7 mouse cellular contexts compared by ENCODE assay signal in the genomic region with DNA sequence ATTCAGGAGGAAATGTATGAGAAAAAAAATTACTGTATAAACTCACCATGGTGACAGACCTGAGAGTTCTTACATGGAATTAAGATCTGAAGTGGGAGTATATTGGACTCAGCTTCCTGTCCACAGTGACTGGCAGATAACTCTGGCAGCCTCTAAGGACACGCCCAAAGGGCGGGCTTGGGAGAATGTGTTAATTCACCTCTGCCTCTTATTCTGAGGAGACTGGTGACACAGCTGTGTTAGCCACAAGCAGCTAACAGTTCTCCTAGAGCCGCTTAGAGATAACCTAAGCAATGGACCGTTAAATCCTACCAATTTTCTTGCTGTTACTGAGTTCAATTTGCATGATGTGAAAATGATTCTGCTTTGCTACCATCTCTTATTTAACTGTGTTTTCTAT.
DNase-seq lines count a peak whose midpoint lies in the region; ATAC-seq lines count a peak whose summit lies in the region.

No protein-coding gene starts in this region.

- ATAC-seq in erythroid progenitor cell, adult 5-6 weeks (replicated peaks; ENCODE audit: low FRiP score, poor library complexity, severe bottlenecking): peak; percentile 88

- DNase-seq in 416B (ENCODE audit: low read depth): peak; percentile 96
- peak; percentile 19 to 23 for DNase-seq in B cell, adult 2 months
- DNase-seq in kidney, postnatal 36 days: peak; percentile 14 to 31
- DNase-seq in retina, embryonic 14.5 days (ENCODE audit: low spot score): peak; percentile 46
- DNase-seq in cerebellum, adult 9-11 months: no peak
- DNase-seq in gastrocnemius, adult 8-10 months (ENCODE audit: low spot score in 2 of 2): no peak

Comparison
In these comparisons a context has a peak if more than half of its experiments do, and no peak if none do; other contexts are left out.
1. DNase-seq: peak in 416B (single experiment), B cell, adult 2 months (2 of 2), kidney, postnatal 36 days (2 of 2) and retina, embryonic 14.5 days (single experiment); none in cerebellum, adult 9-11 months (single experiment) and gastrocnemius, adult 8-10 months (0 of 2).